9 mouse cellular contexts compared by ENCODE assay signal in the genomic region with DNA sequence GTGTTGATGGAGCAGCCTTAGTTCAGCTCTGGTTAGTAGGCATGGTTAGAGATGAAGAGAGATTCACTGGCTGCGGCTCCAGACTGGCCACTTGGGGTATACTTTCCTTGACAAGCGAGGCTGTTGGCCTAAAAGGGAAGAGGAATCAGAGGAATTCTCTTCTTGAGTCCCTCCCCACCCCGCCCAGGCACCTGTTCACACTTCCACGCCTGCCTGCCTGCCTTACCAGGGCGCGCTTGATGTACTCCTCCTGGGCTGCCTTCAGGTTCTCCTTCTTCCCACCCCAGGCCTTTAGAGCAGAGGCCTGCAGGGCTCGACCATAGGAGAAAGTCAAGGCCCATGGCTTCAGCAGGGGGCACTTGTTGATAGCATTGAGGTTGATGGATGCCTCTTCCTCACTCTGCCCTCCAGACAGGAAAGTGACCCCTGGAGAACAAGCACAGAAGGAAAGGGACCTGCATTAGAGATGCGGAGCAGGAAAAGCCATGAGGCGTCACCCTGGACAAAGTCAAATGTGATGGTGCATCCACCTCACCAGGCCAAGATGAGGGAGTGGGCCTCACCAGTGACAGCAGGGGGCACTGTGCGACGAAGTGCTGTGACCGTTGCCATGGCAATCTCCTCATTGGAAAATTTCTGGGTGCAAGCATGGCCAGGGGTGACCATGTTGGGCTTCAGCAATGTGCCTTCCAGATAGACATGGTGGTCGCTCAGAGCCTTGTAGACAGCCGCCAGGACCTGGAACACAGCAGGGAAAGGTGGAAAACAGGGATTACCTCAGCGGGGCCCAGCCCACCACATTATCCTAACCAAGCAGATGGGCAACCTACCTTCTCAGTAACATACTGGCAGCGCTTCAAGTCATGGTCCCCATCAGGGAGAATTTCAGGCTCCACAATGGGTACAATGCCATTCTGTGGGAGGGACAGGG. TPM values are rescaled to one million over a fixed set of nuclear protein-coding genes. Genes with fewer than 3 reads are reported as not detected.
A peak's percentile ranks its signal among the peaks of the same experiment; 100 is the strongest.
DNase-seq lines count a peak whose midpoint lies in the region; ATAC-seq and TF ChIP-seq lines count a peak whose summit lies in the region.
"Had no signal": no experiment of that assay in that cellular context is flagged by ENCODE, and none has a peak within 500 bp of the region (broad histone marks: within the 10 kb centered on the region; RNA-seq: fewer than 3 reads in every experiment).

No protein-coding gene starts in this region.

- 0 out of 2 replicates have a peak overlapping the region, but pooled peaks have one; percentile 94 for H3K27ac ChIP-seq in hindbrain, postnatal 0 days
- no peak overlapping the region for H3K27ac ChIP-seq in hindbrain, embryonic 12.5 days
- H3K27ac ChIP-seq in ES-Bruce4 (ENCODE audit: insufficient read depth, low read length), result no peak overlapping the region
- no peak overlapping the region for H3K27ac ChIP-seq in limb, embryonic 10.5 days

- 65% methylated on average over 16 of the region's 16 CpGs for WGBS in hindbrain, postnatal 0 days
- 75% methylated on average over 16 of the region's 16 CpGs for WGBS in hindbrain, embryonic 12.5 days
- 89% methylated on average over 16 of the region's 16 CpGs for WGBS in limb, embryonic 10.5 days

- H3K4me2 ChIP-seq in hindbrain, postnatal 0 days (ENCODE audit: low read depth, low read length), result 0 out of 2 replicates have a peak overlapping the region, but pooled peaks have one; percentile 94
- H3K4me2 ChIP-seq in hindbrain, embryonic 12.5 days (replicated peaks), result no peak overlapping the region

- TF ChIP-seq EP300 in ES-Bruce4 (IDR thresholded peaks at IDR 0.05; ENCODE audit: insufficient read depth, low read depth, low read length), result no peak

- peak; percentile 35 for TF ChIP-seq CTCF in hindbrain, postnatal 0 days (IDR thresholded peaks at IDR 0.05; ENCODE audit: low read depth)
- no peak for TF ChIP-seq CTCF in E14TG2a.4 (conservative IDR thresholded peaks at IDR 0.05; ENCODE audit: low read length)
- TF ChIP-seq CTCF in ES-Bruce4 (IDR thresholded peaks at IDR 0.05; ENCODE audit: low read depth, low read length), result peak; percentile 42

- no peak overlapping the region for H3K9ac ChIP-seq in hindbrain, postnatal 0 days (replicated peaks; ENCODE audit: low read length)
- H3K9ac ChIP-seq in hindbrain, embryonic 12.5 days, result no peak overlapping the region
- H3K9ac ChIP-seq in ES-Bruce4 (ENCODE audit: low read depth, poor library complexity, severe bottlenecking), result no peak overlapping the region

- no peaks in the 10 kb centered on the region for H3K9me3 ChIP-seq in hindbrain, postnatal 0 days (ENCODE audit: low read length)
- H3K9me3 ChIP-seq in hindbrain, embryonic 12.5 days (replicated peaks), result no peaks in the 10 kb centered on the region
- no peaks in the 10 kb centered on the region for H3K9me3 ChIP-seq in E14TG2a.4 (ENCODE audit: low read length)
- H3K9me3 ChIP-seq in ES-Bruce4 (replicated peaks; ENCODE audit: control insufficient read depth, insufficient read depth, low read length, poor library complexity, severe bottlenecking), result no peaks in the 10 kb centered on the region
- no peaks in the 10 kb centered on the region for H3K9me3 ChIP-seq in limb, embryonic 10.5 days (replicated peaks)

- peak; percentile 20 for DNase-seq in hindbrain, postnatal 0 days (ENCODE audit: low spot score)
- no peak for DNase-seq in limb, embryonic 10.5 days (ENCODE audit: low spot score)
- no peak for DNase-seq in adrenal gland, adult 2 months
- DNase-seq: lung, adult 2 months had no signal

- peaks cover 23% of the 10 kb centered on the region for H3K36me3 ChIP-seq in hindbrain, postnatal 0 days (ENCODE audit: insufficient read depth, low read length)
- peaks cover 30% of the 10 kb centered on the region for H3K36me3 ChIP-seq in hindbrain, embryonic 12.5 days
- H3K36me3 ChIP-seq in E14TG2a.4 (ENCODE audit: insufficient read depth, low read length), result peaks cover 55% of the 10 kb centered on the region
- H3K36me3 ChIP-seq in ES-Bruce4 (ENCODE audit: control insufficient read depth, insufficient read depth, low read length, poor library complexity, severe bottlenecking), result peaks cover 29% of the 10 kb centered on the region
- peaks cover 49% of the 10 kb centered on the region for H3K36me3 ChIP-seq in limb, embryonic 10.5 days

- no peak for ATAC-seq in hindbrain, postnatal 0 days
- no peak for ATAC-seq in hindbrain, embryonic 12.5 days (ENCODE audit: low FRiP score)
- no peak for ATAC-seq in activated CD4-positive, CD25-positive, alpha-beta regulatory T cell, adult 4 months
- ATAC-seq: Patski had no signal

- no peaks in the 10 kb centered on the region for H3K27me3 ChIP-seq in hindbrain, postnatal 0 days (ENCODE audit: insufficient read depth, low read length)
- no peaks in the 10 kb centered on the region for H3K27me3 ChIP-seq in hindbrain, embryonic 12.5 days
- H3K27me3 ChIP-seq in E14TG2a.4 (ENCODE audit: insufficient read depth, low read length) (no peaks in the 10 kb centered on the region), ES-Bruce4 (ENCODE audit: control insufficient read depth, insufficient read depth, low read length, poor library complexity, severe bottlenecking) (no peaks in the 10 kb centered on the region)
- H3K27me3 ChIP-seq in limb, embryonic 10.5 days (ENCODE audit: low read depth, poor library complexity, severe bottlenecking), result no peaks in the 10 kb centered on the region
- H3K27me3 ChIP-seq: Patski had no signal

- no peak for TF ChIP-seq POLR2A in ES-Bruce4 (IDR thresholded peaks at IDR 0.05; ENCODE audit: insufficient read depth, low read length)

- H3K4me3 ChIP-seq in hindbrain, postnatal 0 days (ENCODE audit: low read length), result no peak overlapping the region
- H3K4me3 ChIP-seq in hindbrain, embryonic 12.5 days, result no peak overlapping the region
- H3K4me3 ChIP-seq in E14TG2a.4 (replicated peaks; ENCODE audit: low read length) (peak overlapping the region; percentile 99), ES-Bruce4 (ENCODE audit: low read depth, low read length) (peak overlapping the region; percentile 52; the same call in 1 of the 2 replicates)
- H3K4me3 ChIP-seq in limb, embryonic 10.5 days, result peak overlapping the region; percentile 18; the same call in 1 of the 2 replicates

- peaks cover 8% of the 10 kb centered on the region for H3K4me1 ChIP-seq in hindbrain, postnatal 0 days (ENCODE audit: insufficient read depth, low read length)
- peaks cover 56% of the 10 kb centered on the region for H3K4me1 ChIP-seq in hindbrain, embryonic 12.5 days
- peaks cover 60% of the 10 kb centered on the region for H3K4me1 ChIP-seq in E14TG2a.4 (replicated peaks; ENCODE audit: low read depth, low read length)
- no peaks in the 10 kb centered on the region for H3K4me1 ChIP-seq in ES-Bruce4 (ENCODE audit: control insufficient read depth, insufficient read depth, low read length)
- H3K4me1 ChIP-seq in limb, embryonic 10.5 days, result peaks cover 58% of the 10 kb centered on the region

RNA-seq across cellular contexts. Expression of gene Fam57b, which starts 1.8 kb away (rescaled TPM):
- total RNA-seq in hindbrain, postnatal 0 days (2014; rRNA removed), result 40.1 and 44.8 TPM in 2 replicates
- 40.7 and 44.3 TPM in 2 replicates for polyA plus RNA-seq in hindbrain, postnatal 0 days (2015; fragmentation: Nextera tagmentation; extraction: Ambion mirVana)
- 23.7 and 24.9 TPM in 2 replicates for polyA plus RNA-seq in hindbrain, embryonic 12.5 days (2016; fragmentation: Nextera tagmentation; extraction: Ambion mirVana)
- 2.7 and 4.2 TPM in 2 replicates for polyA plus RNA-seq in ES-Bruce4 (2011; ENCODE audit: insufficient read depth, insufficient read length, low read depth, missing spikeins)
- polyA plus RNA-seq in limb, embryonic 10.5 days (2016; fragmentation: Nextera tagmentation; extraction: Ambion mirVana), result 0.20 and 0.21 TPM in 2 replicates
- total RNA-seq in adrenal gland, adult 2 months (2021), result 10 to 100 TPM; 16.4 to 21.0 TPM
- polyA plus RNA-seq in adrenal gland, adult 2 months (2012; rRNA removed), result 27.8 and 40.9 TPM in 2 replicates
- polyA plus RNA-seq in activated CD4-positive, CD25-positive, alpha-beta regulatory T cell, adult 4 months (2017; shearing (Covaris generic)), result not detected

RNA-seq across cellular contexts. Expression of gene Ppp4c, which starts 3.4 kb away (rescaled TPM):
- total RNA-seq in hindbrain, postnatal 0 days (2014; rRNA removed), result 126 and 199 TPM in 2 replicates
- polyA plus RNA-seq in hindbrain, postnatal 0 days (2015; fragmentation: Nextera tagmentation; extraction: Ambion mirVana), result 142 and 143 TPM in 2 replicates
- polyA plus RNA-seq in hindbrain, embryonic 12.5 days (2016; fragmentation: Nextera tagmentation; extraction: Ambion mirVana), result 286 and 294 TPM in 2 replicates
- polyA plus RNA-seq in ES-Bruce4 (2011; ENCODE audit: insufficient read depth, insufficient read length, low read depth, missing spikeins), result 111 and 127 TPM in 2 replicates
- polyA plus RNA-seq in limb, embryonic 10.5 days (2016; fragmentation: Nextera tagmentation; extraction: Ambion mirVana), result 450 and 462 TPM in 2 replicates
- total RNA-seq in adrenal gland, adult 2 months (2021), result 10 to 100 TPM; 77.4 to 86.0 TPM
- polyA plus RNA-seq in adrenal gland, adult 2 months (2012; rRNA removed), result 89.8 and 92.4 TPM in 2 replicates
- 100 to 1,000 TPM; 133 to 149 TPM for polyA plus RNA-seq in activated CD4-positive, CD25-positive, alpha-beta regulatory T cell, adult 4 months (2017; shearing (Covaris generic))

RNA-seq across cellular contexts. Expression of gene Tbx6, which starts 14.4 kb away (rescaled TPM):
- total RNA-seq in hindbrain, postnatal 0 days (2014; rRNA removed), result 0.16 and 2.1 TPM in 2 replicates
- polyA plus RNA-seq in hindbrain, postnatal 0 days (2015; fragmentation: Nextera tagmentation; extraction: Ambion mirVana), result 0.26 and 0.29 TPM in 2 replicates
- polyA plus RNA-seq in hindbrain, embryonic 12.5 days (2016; fragmentation: Nextera tagmentation; extraction: Ambion mirVana), result 0.48 and 1.1 TPM in 2 replicates
- polyA plus RNA-seq in ES-Bruce4 (2011; ENCODE audit: insufficient read depth, insufficient read length, low read depth, missing spikeins), result 1.7 TPM in 2 replicates
- polyA plus RNA-seq in limb, embryonic 10.5 days (2016; fragmentation: Nextera tagmentation; extraction: Ambion mirVana), result 0.23 and 0.53 TPM in 2 replicates
- under 1 TPM; 0.31 to 0.75 TPM for total RNA-seq in adrenal gland, adult 2 months (2021)
- 3.4 and 3.7 TPM in 2 replicates for polyA plus RNA-seq in adrenal gland, adult 2 months (2012; rRNA removed)
- polyA plus RNA-seq in activated CD4-positive, CD25-positive, alpha-beta regulatory T cell, adult 4 months (2017; shearing (Covaris generic)), result 1 to 10 TPM; 2.7 to 2.8 TPM

RNA-seq across cellular contexts. Expression of gene Ypel3, which starts 18.9 kb away (rescaled TPM):
- total RNA-seq in hindbrain, postnatal 0 days (2014; rRNA removed), result 163 and 240 TPM in 2 replicates
- 239 and 242 TPM in 2 replicates for polyA plus RNA-seq in hindbrain, postnatal 0 days (2015; fragmentation: Nextera tagmentation; extraction: Ambion mirVana)
- 140 and 144 TPM in 2 replicates for polyA plus RNA-seq in hindbrain, embryonic 12.5 days (2016; fragmentation: Nextera tagmentation; extraction: Ambion mirVana)
- 56.8 and 62.1 TPM in 2 replicates for polyA plus RNA-seq in ES-Bruce4 (2011; ENCODE audit: insufficient read depth, insufficient read length, low read depth, missing spikeins)
- 51.7 and 84.9 TPM in 2 replicates for polyA plus RNA-seq in limb, embryonic 10.5 days (2016; fragmentation: Nextera tagmentation; extraction: Ambion mirVana)
- 100 to 1,000 TPM in 1 of 2 experiments, 10 to 100 TPM in 1; 92.8 to 136 TPM for total RNA-seq in adrenal gland, adult 2 months (2021)
- 970 and 1,207 TPM in 2 replicates for polyA plus RNA-seq in adrenal gland, adult 2 months (2012; rRNA removed)
- 100 to 1,000 TPM; 101 to 105 TPM for polyA plus RNA-seq in activated CD4-positive, CD25-positive, alpha-beta regulatory T cell, adult 4 months (2017; shearing (Covaris generic))

RNA-seq across cellular contexts. Expression of gene Gdpd3, which starts 29.5 kb away (rescaled TPM):
- total RNA-seq in hindbrain, postnatal 0 days (2014; rRNA removed), result 0.43 and 3.4 TPM in 2 replicates
- polyA plus RNA-seq in hindbrain, postnatal 0 days (2015; fragmentation: Nextera tagmentation; extraction: Ambion mirVana), result 0.92 and 0.99 TPM in 2 replicates
- 1.4 TPM in 2 replicates for polyA plus RNA-seq in hindbrain, embryonic 12.5 days (2016; fragmentation: Nextera tagmentation; extraction: Ambion mirVana)
- 1.8 and 3.6 TPM in 2 replicates for polyA plus RNA-seq in ES-Bruce4 (2011; ENCODE audit: insufficient read depth, insufficient read length, low read depth, missing spikeins)
- polyA plus RNA-seq in limb, embryonic 10.5 days (2016; fragmentation: Nextera tagmentation; extraction: Ambion mirVana), result 0.83 and 1.5 TPM in 2 replicates
- total RNA-seq in adrenal gland, adult 2 months (2021), result 1 to 10 TPM; 2.4 TPM
- 10.2 and 10.3 TPM in 2 replicates for polyA plus RNA-seq in adrenal gland, adult 2 months (2012; rRNA removed)
- 100 to 1,000 TPM; 144 to 253 TPM for polyA plus RNA-seq in activated CD4-positive, CD25-positive, alpha-beta regulatory T cell, adult 4 months (2017; shearing (Covaris generic))

Comparison
In these comparisons a context has a peak if more than half of its experiments do, and no peak if none do; other contexts are left out.
1. H3K4me3 ChIP-seq: peak in E14TG2a.4 (single experiment), ES-Bruce4 (single experiment) and limb, embryonic 10.5 days (single experiment); none in hindbrain, postnatal 0 days (single experiment) and hindbrain, embryonic 12.5 days (single experiment).